Mouse (Mus musculus) mouse trophoblast stem cell (cell line): ENCODE results near the gene Zkscan17.

Experiments used
- in situ Hi-C, 2 experiments: fragments of 300-500 bp; cut with MseI, MboI; formaldehyde crosslinking; loops; 2 replicates in 1 of 2; 3 replicates in 1 of 2; pipeline ENCODE4 v1.15.1; 2025

Zkscan17 gene

DNA sequence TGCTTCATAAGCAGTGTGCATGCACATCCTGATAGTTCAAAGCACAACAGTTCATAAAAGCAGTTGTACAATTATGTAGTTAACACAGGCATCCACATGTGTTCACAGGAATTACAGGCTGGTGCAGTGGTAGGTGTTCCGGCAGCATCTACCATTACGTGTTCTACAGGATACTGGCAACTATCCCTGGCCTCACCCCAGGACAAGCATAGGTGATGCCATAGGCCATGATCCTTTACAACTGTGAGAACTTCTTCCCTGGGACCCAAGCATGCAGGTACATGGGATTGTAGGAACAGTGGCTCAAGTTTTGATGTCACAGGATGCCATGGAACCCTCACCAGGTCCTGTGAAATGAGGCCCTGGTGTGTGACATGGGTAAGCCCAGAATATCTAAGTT is 66.1 kb downstream of the Zkscan17 start:
- in situ Hi-C loops = no loop called here

DNA sequence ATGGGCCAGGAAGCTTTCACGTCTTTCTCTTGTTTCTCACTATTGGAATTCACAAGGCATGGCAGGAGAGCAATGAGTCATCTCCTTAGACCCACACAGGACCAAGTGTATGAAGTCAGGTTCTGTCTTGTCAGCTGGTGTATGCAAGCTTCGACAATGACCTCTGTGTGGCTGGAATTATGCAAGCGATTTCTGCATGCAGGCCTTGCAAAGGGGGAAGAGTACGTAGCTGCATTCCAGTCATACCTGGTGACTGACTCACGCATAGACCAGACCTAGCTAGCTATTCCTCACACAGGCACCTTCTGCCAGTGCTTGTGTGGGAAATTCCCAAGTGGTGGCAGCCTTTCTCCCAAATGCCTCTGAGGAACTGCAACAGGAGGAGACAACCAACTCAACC is 67.6 kb downstream of the Zkscan17 start:
- in situ Hi-C loops = no loop called here

DNA sequence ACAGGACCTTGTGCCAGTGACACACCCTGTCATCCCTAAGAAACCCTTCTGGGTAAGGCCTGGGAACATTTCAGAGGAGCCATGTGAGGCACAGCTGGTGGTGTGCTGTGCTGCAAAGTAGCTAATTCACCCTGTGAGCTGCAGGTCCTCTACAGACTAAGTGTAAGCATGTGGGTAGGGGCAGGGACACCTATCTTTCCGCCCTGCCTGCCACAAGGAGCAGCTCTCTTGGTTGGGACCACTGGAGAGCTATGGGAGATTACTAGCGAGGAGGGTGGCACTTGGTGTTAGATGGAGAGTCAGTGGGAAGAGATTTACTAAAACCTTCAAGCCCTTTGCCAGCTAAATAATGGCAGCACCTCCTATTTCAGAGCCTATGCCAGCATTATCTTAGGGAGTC is 69.7 kb downstream of the Zkscan17 start:
- in situ Hi-C loops = no loop called here

DNA sequence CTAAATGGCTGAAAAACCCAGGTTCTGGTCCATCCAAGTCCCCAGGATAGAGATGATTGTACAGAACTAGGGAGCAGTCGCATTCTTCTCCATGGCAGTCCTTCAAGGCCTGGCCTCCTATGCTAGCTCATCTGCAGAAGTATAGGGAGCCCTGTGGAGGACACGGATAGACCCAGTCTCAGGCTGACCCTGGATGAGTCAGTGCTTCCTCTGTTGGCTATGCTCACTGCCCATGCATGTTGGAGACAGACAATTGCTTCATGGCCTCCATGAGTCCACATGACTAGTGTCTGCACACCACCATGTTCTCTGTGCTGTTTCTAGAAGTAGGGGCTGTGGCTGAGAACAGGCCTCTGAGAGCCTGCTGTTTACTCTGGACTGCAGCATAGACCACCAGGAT is 70.2 kb downstream of the Zkscan17 start:
- in situ Hi-C loops = no loop called here

DNA sequence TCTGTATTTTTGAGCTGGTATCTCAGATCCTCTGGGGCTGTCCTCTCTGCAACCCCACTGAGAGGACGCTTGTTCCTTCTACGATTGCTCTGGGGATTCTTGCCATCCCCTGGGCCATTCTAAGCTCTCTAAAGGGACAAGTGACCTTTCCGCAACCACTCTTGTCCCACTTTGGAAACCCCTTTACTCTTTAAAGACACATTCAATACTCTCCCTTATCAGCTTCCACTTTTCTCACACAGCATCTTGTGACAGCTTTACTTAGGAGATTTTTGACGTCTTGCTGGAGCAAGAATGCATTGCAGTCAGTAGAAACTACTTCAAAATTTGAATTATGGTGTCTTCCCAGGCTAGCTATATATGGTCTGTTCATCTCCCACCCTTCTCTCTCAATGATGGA is 75.5 kb downstream of the Zkscan17 start, which contains the start of gene Snap47:
Gene Snap47 (minus strand): TSS at position 101 of the 400 bp plus-strand sequence.
- in situ Hi-C loops = no loop called here

DNA sequence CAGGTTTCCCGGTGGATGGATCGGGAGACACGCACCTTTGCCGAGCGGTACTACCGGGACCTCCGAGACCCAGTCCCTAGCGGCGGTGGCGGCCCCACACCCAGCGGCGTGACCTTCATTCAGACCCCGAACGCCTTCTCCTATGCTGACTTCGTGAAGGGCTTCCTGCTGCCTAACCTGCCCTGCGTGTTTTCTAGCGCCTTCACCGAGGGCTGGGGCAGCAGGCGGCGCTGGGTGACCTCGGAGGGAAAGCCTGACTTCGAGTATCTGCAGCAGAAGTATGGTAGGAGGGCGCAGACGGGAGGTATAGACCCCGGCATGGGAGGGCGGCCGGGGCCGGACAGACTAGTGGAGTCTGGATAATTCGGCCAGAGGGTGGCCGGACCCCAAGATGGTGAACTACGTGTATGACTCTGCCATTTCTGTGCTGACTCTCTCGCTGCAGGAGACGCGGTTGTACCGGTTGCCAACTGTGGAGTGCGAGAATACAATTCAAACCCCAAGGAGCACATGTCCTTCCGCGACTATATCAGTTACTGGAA is 76.2 kb downstream of the Zkscan17 start:
- in situ Hi-C loops = no loop called here

DNA sequence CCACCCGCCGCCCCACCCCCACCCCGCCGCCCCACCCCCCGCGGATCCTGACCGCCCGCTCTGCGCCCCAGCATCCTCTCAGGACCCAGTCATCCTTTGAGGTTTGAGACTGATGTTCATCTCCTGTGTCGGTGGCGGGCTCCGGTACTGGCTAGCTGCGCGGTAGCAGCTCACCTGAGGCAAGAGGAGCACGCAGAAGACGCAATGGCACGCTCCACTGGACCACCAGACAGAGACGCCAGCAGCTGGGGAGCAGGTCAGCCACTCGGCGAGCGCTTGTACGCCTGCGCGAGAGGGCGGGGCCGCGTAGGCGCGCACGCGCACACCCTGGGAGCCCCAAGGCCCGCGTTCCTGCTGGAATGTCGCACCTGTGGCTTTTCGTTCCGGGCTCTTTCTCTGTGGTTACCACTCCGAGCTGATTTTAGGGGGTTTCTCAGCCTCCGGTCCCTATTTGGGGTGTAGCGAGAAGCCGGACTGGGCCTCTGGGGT is 76.8 kb downstream of the Zkscan17 start, which contains the start of gene Jmjd4:
Gene Jmjd4 (plus strand): TSS at position 305 of the 489 bp plus-strand sequence.
- in situ Hi-C loops = no loop called here

DNA sequence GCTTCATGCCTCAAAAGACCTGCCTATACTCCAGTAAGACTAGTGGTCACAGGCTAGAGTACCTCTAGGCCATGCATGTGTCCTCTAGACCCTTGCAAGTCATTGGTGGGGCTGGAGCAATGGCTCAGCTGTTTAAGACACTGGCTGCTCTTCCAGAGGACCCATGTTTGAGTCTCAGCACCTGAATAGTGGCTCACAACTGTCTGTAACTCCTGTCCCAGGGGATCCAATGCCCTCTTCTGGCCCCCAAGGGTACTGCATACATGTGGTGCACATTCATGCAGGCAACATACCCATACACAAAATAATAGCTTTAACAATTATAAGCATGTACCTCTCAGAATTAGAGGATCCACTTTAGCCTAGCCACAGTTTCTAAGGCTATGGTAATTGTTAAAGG is 83.4 kb downstream of the Zkscan17 start:
- in situ Hi-C loops = no loop called here

DNA sequence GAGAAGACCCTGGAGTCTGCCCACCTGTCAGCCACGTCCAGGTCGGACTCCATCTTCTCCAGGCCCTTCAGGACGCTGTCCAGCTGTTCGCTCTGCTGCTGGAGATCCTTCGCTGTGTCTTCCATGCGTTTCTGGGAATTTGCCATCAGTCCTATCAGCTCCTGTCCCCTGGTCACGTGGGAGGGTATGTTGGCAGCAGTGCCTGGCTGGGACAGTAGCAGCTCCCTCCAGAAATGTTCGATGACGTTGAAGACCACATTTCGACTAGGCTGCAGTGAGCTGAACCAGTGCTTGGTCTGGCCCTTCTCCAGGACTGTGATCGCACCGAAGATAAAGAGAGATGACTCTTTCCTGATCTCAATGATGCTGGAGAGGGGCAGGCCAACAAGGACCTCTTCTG is 88.6 kb downstream of the Zkscan17 start:
- in situ Hi-C loops = no loop called here
